Comparison of ENCODE assay signal across 17 mouse cellular contexts in genomic region chr19:42509625-42510024, GRCm38 (mm10).
"Had no signal": no experiment of that assay in that cellular context is flagged by ENCODE, and none has a peak within 500 bp of the region (broad histone marks: within the 10 kb centered on the region; RNA-seq: fewer than 3 reads in every experiment).

No protein-coding gene starts in this region.

- H3K4me2 ChIP-seq: hindbrain, embryonic 13.5 days; hindbrain, embryonic 15.5 days; limb, embryonic 12.5 days had no signal

- H3K27ac ChIP-seq: heart, embryonic 10.5 days; heart, embryonic 13.5 days; heart, embryonic 15.5 days; hindbrain, embryonic 13.5 days; hindbrain, embryonic 15.5 days; hindbrain, postnatal 0 days; layer of hippocampus, adult 2 months; left cerebral cortex, adult 2 months; limb, embryonic 10.5 days; limb, embryonic 12.5 days; liver, embryonic 14.5 days had no signal

- H3K9ac ChIP-seq: heart, embryonic 13.5 days; heart, embryonic 15.5 days; hindbrain, embryonic 13.5 days; hindbrain, embryonic 15.5 days; limb, embryonic 12.5 days; liver, embryonic 14.5 days had no signal

- H3K9me3 ChIP-seq: heart, embryonic 10.5 days; heart, embryonic 13.5 days; heart, embryonic 15.5 days; hindbrain, embryonic 13.5 days; hindbrain, embryonic 15.5 days; limb, embryonic 10.5 days; limb, embryonic 12.5 days had no signal

- ATAC-seq: hindbrain, postnatal 0 days had no signal

- H3K4me1 ChIP-seq: hindbrain, embryonic 13.5 days; hindbrain, embryonic 15.5 days had no signal

- H3K4me3 ChIP-seq: hindbrain, embryonic 13.5 days; hindbrain, embryonic 15.5 days; layer of hippocampus, adult 2 months; left cerebral cortex, adult 2 months; limb, embryonic 10.5 days; limb, embryonic 12.5 days had no signal

- H3K36me3 ChIP-seq: heart, embryonic 10.5 days; heart, embryonic 13.5 days; heart, embryonic 15.5 days; hindbrain, embryonic 13.5 days; hindbrain, embryonic 15.5 days; limb, embryonic 10.5 days; limb, embryonic 12.5 days had no signal

- H3K27me3 ChIP-seq: hindbrain, embryonic 13.5 days; hindbrain, embryonic 15.5 days had no signal

- DNase-seq: gastrocnemius, postnatal 14 days; gastrocnemius, postnatal 36 days; heart, postnatal 14 days; heart, postnatal 36 days; kidney, adult 18-20 months; kidney, postnatal 10 days had no signal
